Mouse (Mus musculus) layer of hippocampus, postnatal 25 days (tissue): Measurements from ENCODE around the gene Gdi1. TPM values are rescaled to one million over a fixed set of nuclear protein-coding genes. Genes with fewer than 3 reads are reported as not detected.
"Not testable (repeated sequence)": the region's sequence is repeated elsewhere in the genome, so short reads cannot be mapped to it uniquely, and the experiment has no call there.

Experiments used
- DNase-seq, 2 experiments: peaks; one replicate each; pipeline ENCODE4 v3.0.0; 2022; ENCODE audit warnings: mixed read lengths in 2 of 2, low spot score in 1 of 2; ENCODE audit errors: extremely low spot score in 1 of 2
- microRNA-seq, 2 experiments: library from miRNA; unstranded; fragments of <30 nt; microRNA quantifications; one replicate each; pipeline ENCODE4 v1.2.0; 2021
- total RNA-seq, 2 experiments: library from RNA; stranded (reverse); gene quantifications; 2 replicates each; pipeline ENCODE4 v1.2.3; 2021

Gene Gdi1
- total RNA-seq, 2 experiments from 2014 or later: 631 to 685 TPM

DNA sequence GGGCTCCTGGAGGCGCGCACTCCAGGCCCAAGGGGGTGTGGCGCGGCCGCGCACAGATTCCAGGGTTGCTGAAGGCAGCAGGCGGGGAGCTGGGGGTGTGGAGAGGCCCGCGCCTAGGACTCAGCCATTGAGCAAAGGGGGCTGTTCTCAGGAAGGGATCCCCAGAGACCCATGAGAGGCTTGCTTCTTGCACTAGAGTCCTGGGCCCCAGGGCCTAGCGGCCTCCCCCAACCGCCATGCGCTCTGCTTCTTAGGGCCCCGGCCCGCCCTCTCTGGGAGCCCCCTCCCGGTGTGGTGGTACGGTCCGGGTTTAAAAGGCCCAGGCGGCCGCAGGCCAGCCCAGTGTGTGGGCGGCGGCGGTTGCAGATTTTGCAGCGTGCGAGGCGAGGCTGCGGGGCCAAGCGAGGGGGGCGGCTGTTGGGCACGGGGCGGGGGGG lies 23.9 kb downstream of the Gdi1 start, which contains the start of gene Plxna3:
Plxna3 (plus strand) TSS at position 342 of the 437 bp plus-strand sequence.
- peak; percentile 47 to 53 for DNase-seq

DNA sequence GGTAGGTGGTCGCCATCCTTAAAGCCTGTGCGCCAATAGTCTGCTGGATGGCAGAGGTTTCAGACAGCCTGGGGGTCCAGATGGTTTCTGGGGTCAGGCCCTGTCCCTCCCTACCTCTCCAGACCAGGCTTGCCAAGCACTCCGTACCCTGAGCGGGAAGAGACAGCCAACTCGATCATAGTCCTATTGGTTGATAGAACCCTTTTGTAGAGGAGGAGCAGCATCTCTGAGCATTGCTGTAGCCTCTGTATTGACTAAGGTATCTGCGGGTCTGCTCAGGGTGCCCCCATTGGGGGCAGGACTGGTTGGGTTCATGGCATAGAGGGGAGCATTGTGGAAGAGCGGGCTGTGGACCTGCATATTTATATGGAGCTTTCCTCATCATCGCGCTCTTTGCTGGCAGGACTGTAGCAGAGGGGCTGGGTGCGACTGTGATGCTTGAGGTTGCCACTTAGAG lies 24.4 kb downstream of the Gdi1 start:
- DNase-seq: no peak

DNA sequence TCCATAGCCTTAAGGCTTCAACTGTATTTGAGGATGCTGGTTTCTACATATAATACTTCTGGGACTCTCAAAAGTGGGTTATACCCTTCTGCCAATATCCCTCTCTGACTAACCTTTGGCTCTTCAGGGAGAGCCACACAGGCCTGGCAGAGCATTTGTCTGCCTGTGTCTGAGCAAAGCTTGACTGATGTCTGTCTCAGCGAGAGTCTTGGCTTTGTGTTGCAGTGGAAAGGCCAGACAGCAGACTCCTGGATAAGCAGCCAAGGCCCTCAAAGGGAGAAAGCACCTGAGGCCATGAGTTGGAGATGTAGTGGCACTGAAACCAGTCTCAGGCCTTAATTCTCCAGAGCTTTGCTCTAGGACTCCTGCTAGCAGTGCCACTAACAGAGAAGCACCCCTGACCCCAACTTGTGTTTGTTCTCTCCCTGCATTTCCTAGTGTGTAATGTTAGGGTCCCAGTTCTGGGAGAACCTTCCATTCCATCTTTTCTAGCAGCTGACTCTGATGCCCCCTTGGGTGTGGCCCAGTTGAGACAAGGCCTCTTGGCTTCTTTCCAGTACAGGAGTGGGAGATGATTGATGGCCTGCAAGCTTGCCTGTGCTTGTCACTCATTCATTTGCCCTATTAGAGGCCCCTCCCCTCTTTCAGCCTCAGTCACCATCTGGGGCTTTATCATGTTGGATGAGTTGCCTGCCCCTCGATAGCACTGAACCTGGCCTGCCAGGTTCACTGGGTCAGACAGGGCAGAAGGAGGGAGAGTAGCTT lies 25.6 kb downstream of the Gdi1 start:
- DNase-seq: no peak

DNA sequence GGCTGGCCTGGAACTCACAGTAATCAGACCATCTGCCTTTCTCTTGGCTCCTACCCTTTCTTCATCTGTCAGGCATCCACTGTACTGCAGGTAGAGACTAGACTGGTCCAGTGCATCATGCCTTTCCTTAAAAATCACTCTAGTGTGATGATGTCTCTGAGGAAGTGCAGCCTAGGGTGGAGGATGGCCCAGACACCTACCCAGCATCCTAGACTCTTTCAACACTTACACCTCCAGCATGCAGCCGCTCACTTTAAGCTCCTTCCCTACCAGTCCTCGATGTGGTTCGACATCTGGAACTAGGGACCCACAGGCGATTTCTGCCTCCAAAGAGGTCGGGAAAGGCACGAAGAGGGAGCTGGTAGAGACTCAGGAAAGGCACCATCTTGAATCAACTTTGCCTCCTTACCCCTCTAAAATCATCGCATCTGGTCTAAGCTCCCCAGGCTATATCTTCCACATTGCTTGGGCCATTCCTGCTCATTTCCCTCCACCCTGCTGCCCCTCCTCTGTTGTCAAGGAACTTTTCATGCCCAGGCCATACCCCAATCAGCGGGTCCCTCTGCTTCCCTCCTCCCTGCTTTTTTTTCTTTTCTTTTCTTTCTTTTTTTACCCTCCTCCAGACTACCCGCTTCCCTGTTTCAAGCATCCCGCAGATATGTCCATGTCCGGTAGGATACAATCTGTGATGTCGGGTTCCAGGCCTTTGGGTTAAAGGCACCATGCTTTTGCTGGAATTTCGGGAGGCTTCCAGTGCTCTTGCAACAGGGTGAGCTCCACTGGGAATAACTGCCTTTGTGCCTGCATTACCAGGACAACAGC lies 48.1 kb downstream of the Gdi1 start:
- no peak for DNase-seq

DNA sequence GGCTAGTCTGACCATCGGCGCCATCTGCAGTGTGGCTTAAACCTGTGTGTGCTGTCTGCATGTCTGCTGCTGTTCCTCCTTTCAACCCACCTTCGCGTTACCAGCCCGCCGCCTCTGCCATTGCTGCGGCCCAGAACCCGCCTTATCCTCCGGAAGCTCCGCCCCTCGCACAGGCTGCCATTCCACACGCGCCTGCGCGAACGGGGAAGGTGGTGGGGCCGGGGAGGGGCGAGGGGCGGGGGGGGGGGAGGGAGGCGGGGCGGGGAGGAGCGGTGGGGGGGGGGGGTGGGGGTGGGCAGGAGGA lies 48.6 kb downstream of the Gdi1 start, which contains the start of gene Lage3:
Lage3 (minus strand) TSS at position 152 of the 304 bp plus-strand sequence.
- DNase-seq: peak; percentile 56 to 70

DNA sequence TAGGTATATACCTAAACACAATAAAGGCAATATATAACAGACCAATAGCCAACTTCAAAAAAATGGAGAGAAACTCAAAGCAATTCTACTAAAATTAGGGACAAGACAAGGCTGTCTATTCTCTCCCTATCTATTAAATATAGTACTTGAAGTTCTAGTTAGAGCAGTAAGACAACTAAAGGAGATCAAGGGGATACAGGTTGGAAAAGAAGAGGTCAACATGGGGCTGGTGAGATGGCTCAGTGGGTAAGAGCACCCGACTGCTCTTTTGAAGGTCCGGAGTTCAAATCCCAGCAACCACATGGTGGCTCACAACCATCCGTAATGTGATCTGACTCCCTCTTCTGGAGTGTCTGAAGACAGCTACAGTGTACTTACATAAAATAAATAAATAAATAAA lies 52.3 kb downstream of the Gdi1 start:
- DNase-seq: not testable (repeated sequence)

DNA sequence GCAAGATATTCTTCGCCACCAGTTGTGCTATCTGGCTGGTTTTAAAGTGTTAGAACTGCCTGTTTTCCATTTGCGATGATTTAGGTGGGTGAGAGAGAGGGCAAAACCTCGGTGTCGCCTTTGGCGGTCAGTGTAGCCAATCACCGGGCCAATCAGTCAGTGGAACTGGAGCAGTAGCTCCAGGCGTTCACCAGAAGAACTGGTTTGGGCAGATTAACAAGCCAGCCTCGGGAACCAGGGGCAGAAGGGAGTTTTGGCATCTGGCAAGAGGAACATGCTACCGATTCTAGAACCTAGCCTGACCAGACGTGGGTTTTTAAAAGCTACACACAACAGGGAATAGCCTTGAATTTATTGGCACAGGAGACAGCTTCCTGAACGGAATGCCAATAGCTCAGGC lies 54.4 kb downstream of the Gdi1 start:
- DNase-seq: no peak

Small RNAs within 50 kb of the gene (microRNA-seq; reads per million reads assigned to microRNA genes)
- gene Mir7091 (0 reads per million in 2 experiments), gene Mir7092 (0 to 0.20 reads per million in 2 experiments)

Other genes starting within 250 kb of the Gdi1 start
- gene Opn1mw, start 177.5 kb upstream of the Gdi1 start, total RNA-seq: under 1 TPM in 1 of 2 experiments, not detected in 1; 0.62 TPM
- gene Mecp2, start 169.6 kb upstream of the Gdi1 start, total RNA-seq: 10 to 100 TPM; 75.6 to 88.8 TPM
- not detected for gene Tex28, start 137.2 kb upstream of the Gdi1 start, total RNA-seq
- under 1 TPM in 1 of 2 experiments, not detected in 1; 0.10 TPM for gene Tktl1, start 127.7 kb upstream of the Gdi1 start, total RNA-seq
- 100 to 1,000 TPM in 1 of 2 experiments, 10 to 100 TPM in 1; 82.6 to 124 TPM for gene Flna, start 55.2 kb upstream of the Gdi1 start, total RNA-seq
- gene Emd, start 50.3 kb upstream of the Gdi1 start, total RNA-seq: 10 to 100 TPM; 35.1 to 36.5 TPM
- gene Rpl10, start 34.2 kb upstream of the Gdi1 start, total RNA-seq: 100 to 1,000 TPM; 171 TPM
- gene Taz, start 23.1 kb upstream of the Gdi1 start, total RNA-seq: 10 to 100 TPM; 48.8 to 64.9 TPM
- gene Dnase1l1, start 22.7 kb upstream of the Gdi1 start, total RNA-seq: 1 to 10 TPM; 1.8 to 2.6 TPM
- gene Atp6ap1, start 7.9 kb upstream of the Gdi1 start, total RNA-seq: 100 to 1,000 TPM; 333 to 352 TPM
- gene Fam50a, start 8.0 kb downstream of the Gdi1 start, total RNA-seq: 10 to 100 TPM; 27.2 to 32.3 TPM
- gene Plxna3, start 24.1 kb downstream of the Gdi1 start, total RNA-seq: 10 to 100 TPM; 23.9 to 40.3 TPM
- 10 to 100 TPM; 26.9 to 31.2 TPM for gene Lage3, start 48.6 kb downstream of the Gdi1 start, total RNA-seq
- gene Ubl4a, start 68.2 kb downstream of the Gdi1 start, total RNA-seq: 10 to 100 TPM; 70.0 to 73.0 TPM
- gene Slc10a3, start 68.4 kb downstream of the Gdi1 start, total RNA-seq: 1 to 10 TPM; 3.0 to 3.5 TPM
- 10 to 100 TPM; 17.8 to 24.9 TPM for gene Fam3a, start 88.3 kb downstream of the Gdi1 start, total RNA-seq
- gene Ikbkg, start 88.3 kb downstream of the Gdi1 start, total RNA-seq: 10 to 100 TPM; 51.0 to 56.3 TPM
- 10 to 100 TPM; 24.9 to 27.7 TPM for gene G6pdx, start 124.2 kb downstream of the Gdi1 start, total RNA-seq
- not detected for gene Gm6880, start 176.4 kb downstream of the Gdi1 start, total RNA-seq